Mouse (Mus musculus) G1E (cell line): ENCODE data around the gene Lpar2.

ENCODE experiments used
- CTCF ChIP-seq: IDR thresholded peaks from 2 replicates; pipeline ENCODE4 v1.5.1; 2012; ENCODE audit warnings: low read depth, low read length, inconsistent platforms, mixed read lengths
- GATA1 ChIP-seq: IDR thresholded peaks from 2 replicates; pipeline ENCODE4 v1.6.1; 2012; ENCODE audit warnings: borderline replicate concordance, low read length, inconsistent platforms, mixed read lengths
- GATA2 ChIP-seq: IDR thresholded peaks from 2 replicates; pipeline ENCODE4 v1.6.1; 2012; ENCODE audit warnings: low read depth, low read length, inconsistent platforms, borderline replicate concordance
- TAL1 ChIP-seq: conservative IDR thresholded peaks from 2 replicates; pipeline ENCODE4 v1.6.1; 2012; ENCODE audit warnings: low read depth, low read length, inconsistent platforms, mixed read lengths

DNA sequence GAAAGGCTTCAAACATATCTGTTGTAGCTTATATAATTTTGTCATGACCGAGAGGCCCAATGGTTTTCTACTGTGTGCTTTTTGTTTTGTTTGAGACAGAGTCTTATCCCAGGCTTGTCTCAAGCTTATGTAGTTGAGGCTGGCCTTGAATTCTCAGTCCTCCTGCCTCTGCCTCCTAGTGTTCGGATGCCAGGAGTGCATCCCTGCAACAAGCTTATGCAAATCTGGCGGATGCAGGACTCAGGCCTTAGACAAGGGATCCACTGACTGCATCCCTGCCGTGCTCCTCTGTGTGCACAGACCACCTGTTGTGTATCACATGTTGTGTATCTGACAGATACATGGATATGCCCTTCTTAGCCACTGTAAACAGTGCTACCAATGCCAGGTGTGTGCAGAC lies 38.6 kb downstream of the Lpar2 start:
- no peak for TF ChIP-seq CTCF
- TF ChIP-seq GATA2 = no peak
- TF ChIP-seq GATA1 = no peak
- TF ChIP-seq TAL1 = no peak
